Mouse (Mus musculus): ENCODE measurements around the gene Stk32c. TPM values are rescaled to one million over a fixed set of nuclear protein-coding genes. Genes with fewer than 3 reads are reported as not detected.
A peak's percentile ranks its signal among the peaks of the same experiment; 100 is the strongest.

Stk32c gene
- polyA plus RNA-seq, 1 experiment from 2014 or later: 0.50 TPM

- Histone ChIP-seq H3K27me3 (peaks cover 14% of the 10 kb centered on the region; the same call in 1 of the 2 replicates), H3K9me3 (replicated peaks) (no peaks in the 10 kb centered on the region), H3K4me3 (no peak overlapping the region), H3K9ac (no peak overlapping the region), H3K36me3 (ENCODE audit: poor library complexity, severe bottlenecking) (no peaks in the 10 kb centered on the region), H3K27ac (no peak overlapping the region), H3K4me1 (peaks cover 31% of the 10 kb centered on the region), H3K4me2 (no peak overlapping the region)
- no peak for ATAC-seq
- WGBS: 25% methylated on average over 6 of the region's 6 CpGs
Measured at GRCm38 (mm10) chr7:139130361-139130760, 82.7 kb downstream of the Stk32c start.

- 79% methylated on average over 4 of the region's 4 CpGs for WGBS
- Histone ChIP-seq H3K27me3 (peaks cover 6% of the 10 kb centered on the region; the same call in 1 of the 2 replicates), H3K36me3 (ENCODE audit: poor library complexity, severe bottlenecking) (no peaks in the 10 kb centered on the region), H3K9me3 (replicated peaks) (no peaks in the 10 kb centered on the region), H3K4me2 (no peak overlapping the region), H3K4me3 (no peak overlapping the region), H3K9ac (no peak overlapping the region), H3K27ac (no peak overlapping the region), H3K4me1 (peaks cover 31% of the 10 kb centered on the region)
- no peak for ATAC-seq
Measured at GRCm38 (mm10) chr7:139128994-139129393, 84.1 kb downstream of the Stk32c start.

GRCm38 (mm10) chr7:139126549-139126948, 86.6 kb downstream of the Stk32c start:
- ATAC-seq: no peak
- no peak overlapping the region for H3K27ac ChIP-seq
- H3K27me3 ChIP-seq: peaks cover 11% of the 10 kb centered on the region; the same call in 1 of the 2 replicates
- peak overlapping the region; percentile 21; the same call in 1 of the 2 replicates for H3K9ac ChIP-seq
- H3K4me1 ChIP-seq: peaks cover 23% of the 10 kb centered on the region
- H3K4me3 ChIP-seq: no peak overlapping the region
- WGBS: 75% methylated on average over 7 of the region's 7 CpGs
- no peaks in the 10 kb centered on the region for H3K9me3 ChIP-seq (replicated peaks)
- H3K36me3 ChIP-seq (ENCODE audit: poor library complexity, severe bottlenecking): no peaks in the 10 kb centered on the region
- no peak overlapping the region for H3K4me2 ChIP-seq

- Histone ChIP-seq H3K36me3 (ENCODE audit: poor library complexity, severe bottlenecking) (no peaks in the 10 kb centered on the region), H3K4me3 (no peak overlapping the region), H3K4me1 (peaks cover 16% of the 10 kb centered on the region), H3K27ac (no peak overlapping the region), H3K27me3 (peaks cover 11% of the 10 kb centered on the region; the same call in 1 of the 2 replicates), H3K9ac (no peak overlapping the region), H3K4me2 (no peak overlapping the region), H3K9me3 (replicated peaks) (no peaks in the 10 kb centered on the region)
- no peak for ATAC-seq
- WGBS: 93% methylated on average over 4 of the region's 4 CpGs
Measured at GRCm38 (mm10) chr7:139125881-139126280, 87.2 kb downstream of the Stk32c start.

- no peaks in the 10 kb centered on the region for H3K36me3 ChIP-seq (ENCODE audit: poor library complexity, severe bottlenecking)
- H3K27me3 ChIP-seq: 0 out of 2 replicates have a peak, but pooled peaks cover 10% of the 10 kb centered on the region
- H3K27ac ChIP-seq: no peak overlapping the region
- ATAC-seq: no peak
- H3K4me1 ChIP-seq: no peaks in the 10 kb centered on the region
- 83% methylated on average over 2 of the region's 2 CpGs for WGBS
- H3K4me3 ChIP-seq: no peak overlapping the region
- no peak overlapping the region for H3K4me2 ChIP-seq
- no peaks in the 10 kb centered on the region for H3K9me3 ChIP-seq (replicated peaks)
- H3K9ac ChIP-seq: no peak overlapping the region
Measured at GRCm38 (mm10) chr7:139119775-139120153, 93.3 kb downstream of the Stk32c start.

GRCm38 (mm10) chr7:139119152-139119774, 93.8 kb downstream of the Stk32c start:
- 0 out of 2 replicates have a peak, but pooled peaks cover 10% of the 10 kb centered on the region for H3K27me3 ChIP-seq
- 45% methylated on average over 13 of the region's 13 CpGs for WGBS

GRCm38 (mm10) chr7:139107908-139108650, 105.0 kb downstream of the Stk32c start:
- Histone ChIP-seq H3K27me3 (no peaks in the 10 kb centered on the region), H3K4me2 (no peak overlapping the region), H3K4me3 (no peak overlapping the region), H3K9ac (no peak overlapping the region), H3K9me3 (replicated peaks) (no peaks in the 10 kb centered on the region), H3K4me1 (no peaks in the 10 kb centered on the region), H3K36me3 (ENCODE audit: poor library complexity, severe bottlenecking) (no peaks in the 10 kb centered on the region), H3K27ac (no peak overlapping the region)
- no peak for ATAC-seq
- 87% methylated on average over 9 of the region's 9 CpGs for WGBS

More at GRCm38 (mm10) chr7:139119152-139119774, 93.8 kb downstream of the Stk32c start:
- Histone ChIP-seq H3K4me3 (no peak overlapping the region), H3K4me1 (no peaks in the 10 kb centered on the region), H3K9me3 (replicated peaks) (no peaks in the 10 kb centered on the region), H3K27ac (no peak overlapping the region), H3K36me3 (ENCODE audit: poor library complexity, severe bottlenecking) (no peaks in the 10 kb centered on the region), H3K9ac (no peak overlapping the region), H3K4me2 (no peak overlapping the region)
- ATAC-seq: peak; percentile 86

GRCm38 (mm10) chr7:139105705-139106104, 107.4 kb downstream of the Stk32c start:
- 86% methylated on average over 7 of the region's 7 CpGs for WGBS
- no peak overlapping the region for H3K9ac ChIP-seq
- peaks cover 12% of the 10 kb centered on the region; the same call in 1 of the 2 replicates for H3K36me3 ChIP-seq (ENCODE audit: poor library complexity, severe bottlenecking)
- H3K9me3 ChIP-seq (replicated peaks): no peaks in the 10 kb centered on the region
- H3K4me1 ChIP-seq: no peaks in the 10 kb centered on the region
- H3K4me2 ChIP-seq: no peak overlapping the region
- no peak overlapping the region for H3K27ac ChIP-seq
- H3K27me3 ChIP-seq: no peaks in the 10 kb centered on the region
- no peak overlapping the region for H3K4me3 ChIP-seq
- ATAC-seq: no peak

- Histone ChIP-seq H3K4me3 (no peak overlapping the region), H3K4me2 (no peak overlapping the region), H3K9me3 (replicated peaks) (no peaks in the 10 kb centered on the region), H3K27me3 (no peaks in the 10 kb centered on the region), H3K27ac (no peak overlapping the region), H3K36me3 (ENCODE audit: poor library complexity, severe bottlenecking) (peaks cover 19% of the 10 kb centered on the region), H3K9ac (no peak overlapping the region), H3K4me1 (no peaks in the 10 kb centered on the region)
- no peak for ATAC-seq
- WGBS: 84% methylated on average over 5 of the region's 5 CpGs
Measured at GRCm38 (mm10) chr7:139105076-139105475, 108.0 kb downstream of the Stk32c start.

GRCm38 (mm10) chr7:139103960-139104381, 109.1 kb downstream of the Stk32c start:
- H3K4me1 ChIP-seq: no peaks in the 10 kb centered on the region
- WGBS: 64% methylated on average over 10 of the region's 10 CpGs
- H3K27ac ChIP-seq: no peak overlapping the region

GRCm38 (mm10) chr7:139101826-139102225, 111.3 kb downstream of the Stk32c start:
- Histone ChIP-seq H3K27ac (no peak overlapping the region), H3K36me3 (ENCODE audit: poor library complexity, severe bottlenecking) (peaks cover 44% of the 10 kb centered on the region), H3K27me3 (no peaks in the 10 kb centered on the region), H3K4me2 (no peak overlapping the region), H3K9ac (no peak overlapping the region), H3K4me1 (no peaks in the 10 kb centered on the region), H3K9me3 (replicated peaks) (no peaks in the 10 kb centered on the region), H3K4me3 (no peak overlapping the region)
- 79% methylated on average over 3 of the region's 3 CpGs for WGBS
- ATAC-seq: no peak

More at GRCm38 (mm10) chr7:139103960-139104381, 109.1 kb downstream of the Stk32c start:
- no peak for ATAC-seq
- Histone ChIP-seq H3K27me3 (no peaks in the 10 kb centered on the region), H3K4me3 (no peak overlapping the region), H3K9me3 (replicated peaks) (no peaks in the 10 kb centered on the region), H3K36me3 (ENCODE audit: poor library complexity, severe bottlenecking) (peaks cover 26% of the 10 kb centered on the region), H3K9ac (no peak overlapping the region), H3K4me2 (no peak overlapping the region)

- Histone ChIP-seq H3K9ac (no peak overlapping the region), H3K4me1 (no peaks in the 10 kb centered on the region), H3K27me3 (no peaks in the 10 kb centered on the region), H3K4me2 (no peak overlapping the region), H3K36me3 (ENCODE audit: poor library complexity, severe bottlenecking) (peaks cover 48% of the 10 kb centered on the region), H3K4me3 (no peak overlapping the region), H3K9me3 (replicated peaks) (no peaks in the 10 kb centered on the region), H3K27ac (no peak overlapping the region)
- ATAC-seq: no peak
- 82% methylated on average over 10 of the region's 10 CpGs for WGBS
Measured at GRCm38 (mm10) chr7:139101286-139101804, 111.8 kb downstream of the Stk32c start.

All from forebrain, embryonic 13.5 days (tissue).